Mouse (Mus musculus): ENCODE results near the gene Ppat.
A peak's percentile ranks its signal among the peaks of the same experiment; 100 is the strongest.
"Not testable (repeated sequence)": the region's sequence is repeated elsewhere in the genome, so short reads cannot be mapped to it uniquely, and the experiment has no call there.

Gene Ppat

DNA sequence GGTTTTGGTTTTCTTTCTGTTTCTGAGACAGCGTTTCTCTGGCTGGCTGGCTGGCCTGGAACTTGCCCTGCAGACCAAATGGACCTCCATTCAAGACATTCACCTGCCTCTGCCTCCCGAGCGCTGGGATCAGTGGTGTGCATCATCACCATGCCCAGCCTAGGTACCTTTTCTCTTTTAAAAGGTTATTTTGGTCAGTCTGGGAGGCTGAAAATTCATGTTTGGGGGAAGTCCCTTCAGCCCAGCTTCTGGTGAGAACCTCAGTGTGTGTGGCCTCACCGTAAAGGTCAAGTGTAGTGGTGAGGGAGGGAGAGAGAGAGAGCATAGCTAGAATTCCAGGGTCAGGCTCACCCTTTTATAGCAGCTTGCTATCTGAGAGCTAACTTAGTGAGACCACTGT is 3.6 kb downstream of the Ppat start:
- peak; percentile 34 for DNase-seq (ENCODE audit: low read depth)

DNA sequence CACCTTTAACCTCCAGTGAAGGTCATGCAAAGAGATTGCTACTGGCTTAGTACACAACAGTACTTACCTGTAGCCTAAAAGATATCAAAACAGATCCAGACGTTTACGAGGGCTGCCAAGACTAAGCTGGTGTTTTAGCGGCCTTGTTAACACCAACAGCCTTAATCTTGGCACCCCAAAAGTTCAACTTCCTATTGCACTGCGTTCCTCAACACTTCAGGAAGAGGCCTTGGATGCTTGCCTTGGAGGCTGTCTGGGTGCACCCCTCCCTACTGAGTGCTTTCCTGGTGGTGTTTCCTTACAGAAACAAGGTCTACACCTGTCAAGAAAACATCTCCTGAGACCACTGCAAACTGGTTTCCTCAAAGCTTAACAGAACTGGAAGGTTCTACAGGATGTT is 4.2 kb downstream of the Ppat start:
- DNase-seq (ENCODE audit: low read depth): no peak

DNA sequence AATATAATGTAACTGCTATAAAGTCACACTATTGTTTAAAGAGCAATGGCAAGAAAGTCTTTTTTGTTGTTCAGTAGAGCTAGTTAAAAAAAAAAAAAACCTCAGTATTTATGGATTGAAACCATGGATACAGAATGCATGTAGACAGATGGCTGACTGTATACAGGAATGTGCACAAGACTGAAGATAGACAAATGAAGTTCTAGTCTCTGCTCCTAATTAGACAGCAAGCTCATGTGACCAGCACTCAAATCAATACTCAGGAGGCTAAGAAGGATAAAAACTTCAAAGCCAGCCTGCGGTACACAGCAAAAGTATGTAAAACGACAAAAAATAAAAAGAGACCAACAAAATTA is 5.7 kb downstream of the Ppat start:
- no peak for DNase-seq (ENCODE audit: low read depth)

GRCm38 (mm10) chr5:76944965-76945677 is 6.3 kb downstream of the Ppat start:
- no peak for DNase-seq (ENCODE audit: low read depth)

DNA sequence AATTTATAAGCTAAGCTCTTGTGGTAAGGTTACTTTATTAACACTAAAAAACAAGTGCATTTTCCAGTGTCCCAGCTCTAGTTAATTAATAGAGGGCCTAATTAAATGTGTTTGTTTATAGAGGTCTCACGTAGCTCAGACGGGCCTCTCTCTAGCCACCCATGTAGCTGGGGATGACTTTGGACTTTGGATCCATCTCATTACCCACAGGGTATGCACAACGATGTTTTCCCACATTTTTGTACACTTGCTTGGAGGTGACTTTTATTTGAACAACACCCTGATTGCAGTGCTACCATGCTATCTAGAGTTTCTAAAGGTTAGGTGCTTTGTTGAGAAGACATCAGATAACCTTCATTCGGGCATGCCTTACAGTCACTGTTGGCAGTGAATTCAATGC is 8.9 kb downstream of the Ppat start:
- no peak for DNase-seq (ENCODE audit: low read depth)

GRCm38 (mm10) chr5:76941975-76942374 is 9.4 kb downstream of the Ppat start:
- no peak for DNase-seq (ENCODE audit: low read depth)

GRCm38 (mm10) chr5:76939717-76940116 is 11.7 kb downstream of the Ppat start:
- no peak for DNase-seq (ENCODE audit: low read depth)

GRCm38 (mm10) chr5:76929180-76929877 is 22.0 kb downstream of the Ppat start:
- no peak for DNase-seq (ENCODE audit: low read depth)

DNA sequence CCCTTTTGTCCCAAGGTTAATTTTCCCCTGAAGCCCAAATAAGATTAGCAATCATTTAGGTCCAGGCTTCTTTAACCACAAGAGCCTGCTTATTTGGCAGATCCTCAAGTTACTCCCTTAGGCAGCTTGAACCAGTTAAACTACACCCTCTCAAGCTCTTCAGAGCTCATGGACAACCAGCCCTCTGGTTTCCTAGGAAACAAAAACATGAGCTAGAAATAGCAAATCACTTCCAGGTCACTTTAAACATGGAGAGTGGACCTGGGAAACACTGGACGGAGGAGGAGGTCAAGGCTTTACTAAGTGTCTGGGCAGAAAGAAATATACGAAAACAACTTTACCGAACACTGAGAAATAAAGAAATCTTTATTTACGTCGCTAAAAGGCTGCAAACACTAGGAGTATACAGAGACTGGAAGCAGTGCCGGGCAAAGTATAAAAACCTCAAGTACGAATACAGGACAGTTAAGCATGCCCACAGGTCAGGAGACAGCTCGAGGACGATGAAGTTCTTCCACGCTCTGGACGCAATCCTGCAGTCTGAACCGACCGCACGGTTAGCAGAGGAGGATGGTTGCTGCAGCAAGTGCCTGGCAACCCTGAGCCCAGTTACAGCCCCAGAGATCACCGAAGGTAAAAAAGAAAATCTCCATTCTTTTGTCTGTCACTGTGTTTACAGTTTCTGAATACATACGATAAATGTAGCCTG is 23.1 kb downstream of the Ppat start:
- DNase-seq (ENCODE audit: low read depth): no peak

DNA sequence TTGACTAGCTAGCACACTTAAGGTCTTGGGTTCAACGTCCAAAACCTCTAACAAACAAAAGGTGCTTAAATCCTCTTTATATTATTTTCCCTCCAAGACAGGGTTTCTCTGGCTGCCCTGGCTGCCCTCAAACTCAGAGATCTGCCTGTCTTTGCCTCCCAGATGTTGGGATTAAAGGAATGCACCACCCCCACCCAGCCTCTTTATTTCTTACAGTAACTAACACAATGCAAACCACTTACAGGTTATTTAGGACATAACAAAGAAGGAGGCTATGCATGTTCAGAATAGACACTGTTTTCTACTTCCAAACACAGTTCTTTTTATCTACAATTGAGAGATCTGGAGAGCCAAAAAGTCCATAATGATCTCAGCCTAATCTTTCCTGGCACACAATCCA is 27.1 kb downstream of the Ppat start:
- DNase-seq (ENCODE audit: low read depth): no peak

GRCm38 (mm10) chr5:76923428-76923827 is 27.9 kb downstream of the Ppat start:
- no peak for DNase-seq (ENCODE audit: low read depth)

DNA sequence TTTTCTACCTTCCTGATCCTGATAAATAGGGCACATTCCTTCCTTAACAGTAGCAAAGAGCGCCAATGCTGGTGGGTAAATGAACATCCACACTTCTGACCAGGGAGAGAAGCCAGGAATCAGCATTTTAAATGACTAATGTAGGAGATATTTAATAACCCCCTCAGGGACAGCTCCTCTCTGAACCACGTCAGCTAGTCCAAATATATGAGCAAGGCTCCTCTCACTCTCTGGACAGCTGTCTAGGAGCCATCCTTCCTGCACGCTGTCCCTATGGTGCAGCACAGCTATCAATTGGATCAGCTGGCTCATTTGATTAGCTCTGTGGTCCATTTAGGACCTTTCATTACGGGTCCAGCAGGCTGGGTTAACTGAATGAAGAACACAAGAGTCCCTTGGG is 28.5 kb downstream of the Ppat start:
- no peak for DNase-seq (ENCODE audit: low read depth)

DNA sequence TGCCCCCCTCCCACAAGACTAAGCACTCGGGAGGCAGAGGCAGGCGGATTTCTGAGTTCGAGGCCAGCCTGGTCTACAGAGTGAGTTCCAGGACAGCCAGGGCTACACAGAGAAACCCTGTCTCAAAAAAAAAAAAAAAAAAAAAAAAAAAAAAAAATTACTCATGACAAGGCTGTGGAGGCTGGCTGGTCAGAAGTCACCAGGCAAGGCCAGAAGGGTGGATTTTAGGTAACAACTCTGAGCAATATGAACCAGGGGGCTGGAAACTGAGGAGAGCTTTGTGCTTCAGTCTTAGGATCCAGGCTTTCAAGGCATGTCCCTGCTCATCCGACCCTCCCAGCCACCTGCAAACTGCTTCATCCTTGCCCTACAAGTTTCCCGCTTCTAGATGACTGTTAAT is 38.9 kb downstream of the Ppat start:
- not testable (repeated sequence) for DNase-seq (ENCODE audit: low read depth)

DNA sequence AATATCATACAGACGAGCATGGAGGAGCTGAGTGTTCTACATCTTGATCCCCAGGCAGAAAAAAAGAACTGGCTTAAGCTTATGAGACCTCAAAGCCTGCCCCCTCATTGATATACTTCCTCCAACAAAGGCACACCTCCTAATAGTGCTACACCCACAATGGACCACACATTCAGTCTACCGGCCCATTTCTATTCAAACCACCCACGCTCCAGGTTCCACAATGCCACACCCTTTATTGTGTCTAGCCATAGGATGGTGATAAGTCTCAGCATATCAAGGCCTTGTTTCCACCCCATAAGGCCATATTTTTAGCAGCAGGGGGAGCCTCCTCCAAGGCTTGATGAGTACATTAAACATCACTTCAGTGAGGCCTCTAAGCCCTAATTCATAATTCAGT is 40.6 kb downstream of the Ppat start:
- DNase-seq (ENCODE audit: low read depth): no peak

DNA sequence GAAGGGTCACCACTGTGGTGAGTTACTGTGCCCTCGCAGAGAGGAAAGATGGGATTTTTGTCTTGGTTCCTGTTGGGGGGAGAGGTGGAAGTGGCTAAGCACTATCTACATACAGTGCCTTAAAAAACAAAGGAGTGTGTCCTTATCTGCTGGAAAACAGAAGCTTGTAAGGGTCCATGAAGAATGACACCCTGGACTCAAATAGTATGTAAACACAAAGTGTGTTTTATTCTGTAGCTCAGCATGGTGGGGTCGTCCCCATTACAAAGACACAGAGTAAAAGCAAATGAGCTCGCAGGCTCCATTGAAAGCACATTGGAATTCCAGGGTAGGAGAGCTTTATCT is 45.3 kb downstream of the Ppat start:
- no peak for DNase-seq (ENCODE audit: low read depth)

DNA sequence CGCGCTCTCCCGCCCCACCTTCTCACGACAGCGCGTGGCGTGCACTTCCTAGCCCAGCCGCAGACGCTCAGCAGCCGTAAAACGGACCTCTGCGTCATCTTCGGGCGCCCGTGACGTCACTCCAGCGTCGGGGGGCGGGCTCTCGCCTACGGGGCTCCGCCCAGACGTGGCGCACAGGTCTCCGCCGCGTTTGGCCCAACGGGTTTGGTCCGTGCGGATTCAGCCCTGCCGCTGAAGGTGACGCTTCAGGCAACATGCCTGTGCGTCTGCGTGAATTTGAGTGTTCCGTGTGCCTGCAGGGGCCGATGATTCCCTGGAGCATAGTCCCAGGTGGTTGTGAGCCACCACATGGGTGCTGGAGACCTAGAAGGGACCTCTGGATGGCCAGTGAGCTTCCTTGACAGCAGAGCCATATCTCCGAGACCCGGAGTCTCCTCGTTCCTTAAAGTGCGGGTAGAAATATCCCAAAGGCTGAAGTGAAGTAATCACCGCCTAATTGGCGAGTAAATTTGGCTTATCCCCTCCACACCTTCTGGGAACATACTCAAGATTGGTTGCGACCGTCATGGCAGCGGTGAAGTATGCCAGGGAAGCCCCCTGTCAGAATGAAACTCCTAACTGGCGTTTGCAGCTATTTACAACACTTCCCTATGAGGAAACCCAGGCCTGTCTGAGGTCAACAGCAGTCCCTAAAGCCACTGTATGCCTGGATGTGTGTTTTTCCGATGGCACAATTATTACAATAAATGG is 45.8 kb downstream of the Ppat start, which contains the start of gene Aasdh:
Gene Aasdh, minus strand, starts transcription at position 110 of the 750 bp plus-strand sequence.
- peak; percentile 97 for DNase-seq (ENCODE audit: low read depth)

- no peak for DNase-seq (ENCODE audit: low read depth)
Observed at GRCm38 (mm10) chr5:76904713-76905404, 46.5 kb downstream of the Ppat start.

DNA sequence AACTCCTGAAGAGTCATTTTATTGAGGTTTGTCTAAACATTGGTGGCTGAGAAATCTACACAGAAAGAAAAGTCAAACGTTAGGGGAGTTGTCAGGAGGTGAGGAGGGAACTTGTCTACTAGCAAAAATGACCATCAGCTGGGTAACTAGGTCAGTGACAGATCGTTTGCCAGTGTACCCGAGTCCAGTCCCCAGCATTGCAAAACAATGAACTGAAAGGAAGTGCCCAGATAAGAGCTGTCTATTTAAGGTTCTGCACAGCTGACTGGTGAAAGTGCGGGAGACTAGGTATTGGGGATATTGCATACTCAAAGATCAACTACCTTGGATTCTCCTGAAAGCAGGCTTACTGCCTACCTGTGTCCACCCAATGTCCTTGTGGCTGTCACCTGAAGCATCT is 49.2 kb downstream of the Ppat start:
- DNase-seq (ENCODE audit: low read depth): no peak

DNA sequence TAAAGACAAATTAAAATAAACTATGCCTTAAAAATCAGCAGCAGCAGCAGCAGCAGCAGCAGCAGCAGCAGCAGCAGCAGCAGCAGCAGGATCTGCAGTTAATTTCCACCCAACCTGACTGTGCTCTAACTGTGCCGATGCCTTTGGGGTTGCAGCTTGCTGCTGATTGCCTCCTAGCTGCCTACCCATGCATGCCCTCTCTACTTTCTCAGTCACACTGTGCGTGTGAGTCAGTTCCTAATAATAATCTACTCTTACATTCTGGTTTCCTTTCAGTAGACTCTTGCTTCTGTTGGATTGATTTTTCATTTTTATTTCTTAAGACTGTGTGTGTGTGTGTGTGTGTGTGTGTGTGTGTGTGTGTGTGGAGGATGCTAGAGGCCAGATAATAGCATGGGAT is 58.3 kb downstream of the Ppat start:
- DNase-seq (ENCODE audit: low read depth): no peak

DNA sequence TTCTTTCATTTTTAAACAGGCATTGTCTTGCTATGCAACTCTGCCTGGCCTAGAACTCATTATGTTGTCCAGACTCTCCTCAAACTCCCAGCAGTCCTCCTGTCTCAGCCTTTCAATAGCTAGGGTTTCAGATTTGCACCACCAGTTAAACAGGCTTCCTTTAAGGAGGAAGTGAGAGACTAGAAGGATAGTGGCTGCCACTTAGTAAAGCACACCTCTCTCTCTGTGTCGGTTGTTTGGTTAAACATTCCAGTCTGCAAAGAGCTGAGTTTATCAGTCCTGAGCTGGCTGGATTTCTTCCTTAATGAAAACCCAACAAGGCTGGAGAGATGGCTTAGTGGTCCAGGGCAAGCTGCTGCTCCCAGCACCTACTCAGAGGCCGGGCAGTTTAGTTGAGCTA is 58.8 kb downstream of the Ppat start:
- DNase-seq (ENCODE audit: low read depth): no peak

- DNase-seq (ENCODE audit: low read depth): no peak
Observed at GRCm38 (mm10) chr5:76887011-76887410, 64.4 kb downstream of the Ppat start.

GRCm38 (mm10) chr5:76884107-76884506 is 67.3 kb downstream of the Ppat start:
- no peak for DNase-seq (ENCODE audit: low read depth)
